5 mouse cellular contexts compared by ENCODE assay signal in the genomic region with DNA sequence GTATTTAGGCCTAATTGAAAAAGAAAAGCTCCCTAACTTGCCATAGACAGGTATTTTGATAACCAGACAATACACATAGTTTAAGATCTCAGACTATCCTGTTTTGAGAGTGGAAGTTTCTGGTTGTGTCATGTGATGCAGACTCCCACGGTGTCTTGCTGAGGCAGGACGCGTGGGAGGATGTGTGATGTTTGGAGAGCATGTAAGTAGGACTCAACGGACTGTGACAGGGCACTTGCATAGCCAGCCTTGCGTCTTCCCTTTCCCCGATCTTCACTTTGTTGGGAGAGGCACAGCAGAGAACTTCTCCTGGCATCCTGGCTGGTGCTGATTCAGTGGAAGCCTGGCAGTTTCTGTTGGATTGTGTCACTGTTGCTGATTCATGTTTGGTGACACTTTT.
"Had no signal": no experiment of that assay in that cellular context is flagged by ENCODE, and none has a peak within 500 bp of the region (broad histone marks: within the 10 kb centered on the region; RNA-seq: fewer than 3 reads in every experiment).

No protein-coding gene starts in this region.

- DNase-seq: kidney, postnatal 25 days; liver, embryonic 13.5 days; lung, postnatal 14 days had no signal

- ATAC-seq: liver, postnatal 0 days; midbrain, embryonic 13.5 days had no signal
